Mouse (Mus musculus) skeletal muscle tissue, adult 2 months (tissue): ENCODE results near the gene Tmem201.

ENCODE experiments used
- DNase-seq: peaks from one replicate; pipeline ENCODE4 v3.0.0-alpha.2; 2012; ENCODE audit warnings: low read depth, low spot score

Gene Tmem201

GRCm38 (mm10) chr4:149749003-149749662, 11.3 kb upstream of the Tmem201 start:
- no peak for DNase-seq

- no peak for DNase-seq
Measured at GRCm38 (mm10) chr4:149744119-149744518, 6.3 kb upstream of the Tmem201 start.

- no peak for DNase-seq
Measured at GRCm38 (mm10) chr4:149742011-149742530, 4.2 kb upstream of the Tmem201 start.

GRCm38 (mm10) chr4:149740301-149740700, 2.5 kb upstream of the Tmem201 start:
- no peak for DNase-seq

- DNase-seq: no peak
Measured at GRCm38 (mm10) chr4:149739478-149739877, 1.6 kb upstream of the Tmem201 start.

- DNase-seq: peak; percentile 83
Measured at GRCm38 (mm10) chr4:149736581-149736980, 1.3 kb downstream of the Tmem201 start.

GRCm38 (mm10) chr4:149735624-149736250, 2.1 kb downstream of the Tmem201 start:
- no peak for DNase-seq

GRCm38 (mm10) chr4:149734730-149735475, 2.9 kb downstream of the Tmem201 start:
- DNase-seq: no peak

- DNase-seq: no peak
Measured at GRCm38 (mm10) chr4:149734246-149734645, 3.6 kb downstream of the Tmem201 start.

GRCm38 (mm10) chr4:149733748-149734147, 4.1 kb downstream of the Tmem201 start:
- DNase-seq: no peak

GRCm38 (mm10) chr4:149732800-149733199, 5.0 kb downstream of the Tmem201 start:
- DNase-seq: no peak

- no peak for DNase-seq
Measured at GRCm38 (mm10) chr4:149732313-149732712, 5.5 kb downstream of the Tmem201 start.

GRCm38 (mm10) chr4:149730827-149731226, 7.0 kb downstream of the Tmem201 start:
- no peak for DNase-seq

- no peak for DNase-seq
Measured at GRCm38 (mm10) chr4:149728810-149729209, 9.0 kb downstream of the Tmem201 start.

GRCm38 (mm10) chr4:149727636-149728035, 10.2 kb downstream of the Tmem201 start:
- no peak for DNase-seq

GRCm38 (mm10) chr4:149725661-149726350, 12.0 kb downstream of the Tmem201 start:
- no peak for DNase-seq

GRCm38 (mm10) chr4:149724916-149725470, 12.9 kb downstream of the Tmem201 start:
- no peak for DNase-seq

GRCm38 (mm10) chr4:149723855-149724731, 13.8 kb downstream of the Tmem201 start:
- peak; percentile 51 for DNase-seq

GRCm38 (mm10) chr4:149723021-149723390, 14.8 kb downstream of the Tmem201 start:
- DNase-seq: no peak
